Mouse (Mus musculus) heart, postnatal 0 days (tissue): ENCODE results near the gene Ptprn2.

Experiments used
- CTCF ChIP-seq: IDR thresholded peaks from 2 replicates; pipeline ENCODE4 v1.5.1; 2016; ENCODE audit warnings: antibody characterized with exemption, control low read depth, low read depth
- EP300 ChIP-seq: IDR thresholded peaks from 2 replicates; pipeline ENCODE4 v1.6.1; 2016; ENCODE audit warnings: antibody characterized with exemption, low read depth

- TF ChIP-seq CTCF: no peak
- no peak for TF ChIP-seq EP300
Measured at GRCm38 (mm10) chr12:117231850-117232249, 746.3 kb downstream of the Ptprn2 start.
